ENCODE assay signal across 13 mouse cellular contexts in genomic region chr8:123000311-123000710, GRCm38 (mm10). TPM values are rescaled to one million over a fixed set of nuclear protein-coding genes. Genes with fewer than 3 reads are reported as not detected.
DNase-seq lines count a peak whose midpoint lies in the region; ATAC-seq and TF ChIP-seq lines count a peak whose summit lies in the region.
"Had no signal": no experiment of that assay in that cellular context is flagged by ENCODE, and none has a peak within 500 bp of the region (broad histone marks: within the 10 kb centered on the region; RNA-seq: fewer than 3 reads in every experiment).

No protein-coding gene starts in this region.

- H3K27ac ChIP-seq in forebrain, embryonic 13.5 days: peak overlapping the region; percentile 31; the same call in 1 of the 2 replicates
- H3K27ac ChIP-seq in forebrain, postnatal 0 days (ENCODE audit: low read depth, low read length): no peak overlapping the region
- 0 out of 2 replicates have a peak overlapping the region, but pooled peaks have one; percentile 15 for H3K27ac ChIP-seq in bone marrow macrophage, adult 2 months (ENCODE audit: insufficient read depth, low read depth, low read length)
- no peak overlapping the region for H3K27ac ChIP-seq in intestine, embryonic 15.5 days
- H3K27ac ChIP-seq: forebrain, embryonic 15.5 days; midbrain, embryonic 15.5 days; neural tube, embryonic 13.5 days had no signal

- H3K9me3 ChIP-seq in forebrain, embryonic 13.5 days (replicated peaks): no peaks in the 10 kb centered on the region
- no peaks in the 10 kb centered on the region for H3K9me3 ChIP-seq in forebrain, postnatal 0 days (ENCODE audit: low read length)
- no peaks in the 10 kb centered on the region for H3K9me3 ChIP-seq in intestine, embryonic 15.5 days
- H3K9me3 ChIP-seq: forebrain, embryonic 15.5 days; midbrain, embryonic 15.5 days; neural tube, embryonic 13.5 days had no signal

- peaks cover 17% of the 10 kb centered on the region for H3K4me1 ChIP-seq in forebrain, embryonic 13.5 days
- no peaks in the 10 kb centered on the region for H3K4me1 ChIP-seq in forebrain, postnatal 0 days (ENCODE audit: insufficient read depth)
- peaks cover 35% of the 10 kb centered on the region for H3K4me1 ChIP-seq in bone marrow macrophage, adult 2 months (ENCODE audit: control insufficient read depth, insufficient read depth, low read length)
- peaks cover 8% of the 10 kb centered on the region for H3K4me1 ChIP-seq in intestine, embryonic 15.5 days (replicated peaks)

- ATAC-seq in forebrain, embryonic 13.5 days: no peak
- no peak for ATAC-seq in forebrain, postnatal 0 days
- ATAC-seq in CD4-positive, CD25-positive, alpha-beta regulatory T cell, adult 4 months: peak; percentile 90
- ATAC-seq in megakaryocyte-erythroid progenitor cell, adult 5-6 weeks (replicated peaks; ENCODE audit: low FRiP score, low TSS enrichment, poor library complexity, severe bottlenecking): peak; percentile 39
- no peak for ATAC-seq in intestine, embryonic 15.5 days
- ATAC-seq: forebrain, embryonic 15.5 days; midbrain, embryonic 15.5 days had no signal

- intact Hi-C loops in left cerebral cortex, postnatal 25 days (cut with DNase I): no loop called here

- H3K36me3 ChIP-seq in forebrain, embryonic 13.5 days (ENCODE audit: poor library complexity, severe bottlenecking): no peaks in the 10 kb centered on the region
- no peaks in the 10 kb centered on the region for H3K36me3 ChIP-seq in forebrain, postnatal 0 days (ENCODE audit: insufficient read depth)
- H3K36me3 ChIP-seq in intestine, embryonic 15.5 days: no peaks in the 10 kb centered on the region
- H3K36me3 ChIP-seq: forebrain, embryonic 15.5 days; midbrain, embryonic 15.5 days; neural tube, embryonic 13.5 days had no signal

- no peak overlapping the region for H3K4me2 ChIP-seq in forebrain, embryonic 13.5 days
- no peak overlapping the region for H3K4me2 ChIP-seq in forebrain, postnatal 0 days (ENCODE audit: low read depth)
- no peak overlapping the region for H3K4me2 ChIP-seq in intestine, embryonic 15.5 days (replicated peaks)
- H3K4me2 ChIP-seq: forebrain, embryonic 15.5 days; midbrain, embryonic 15.5 days; neural tube, embryonic 13.5 days had no signal

- H3K27me3 ChIP-seq in forebrain, embryonic 13.5 days: no peaks in the 10 kb centered on the region
- no peaks in the 10 kb centered on the region for H3K27me3 ChIP-seq in forebrain, postnatal 0 days (ENCODE audit: insufficient read depth, low read length)
- no peaks in the 10 kb centered on the region for H3K27me3 ChIP-seq in intestine, embryonic 15.5 days (replicated peaks)
- H3K27me3 ChIP-seq: forebrain, embryonic 15.5 days; midbrain, embryonic 15.5 days; neural tube, embryonic 13.5 days had no signal

- WGBS in forebrain, embryonic 13.5 days: 93% methylated on average over 2 of the region's 2 CpGs
- WGBS in forebrain, postnatal 0 days: 71% methylated on average over 2 of the region's 2 CpGs
- WGBS in intestine, embryonic 15.5 days: 58% methylated on average over 2 of the region's 2 CpGs

- no peak for DNase-seq in forebrain, postnatal 0 days
- no peak for DNase-seq in left cerebral cortex, postnatal 25 days (ENCODE audit: low spot score in 2 of 2)
- no peak for DNase-seq in heart, postnatal 4 days
- DNase-seq: adrenal gland, postnatal 36 days; lung, postnatal 14 days had no signal

- no peak overlapping the region for H3K9ac ChIP-seq in forebrain, embryonic 13.5 days
- H3K9ac ChIP-seq in forebrain, postnatal 0 days: no peak overlapping the region
- no peak overlapping the region for H3K9ac ChIP-seq in intestine, embryonic 15.5 days
- H3K9ac ChIP-seq: forebrain, embryonic 15.5 days; midbrain, embryonic 15.5 days; neural tube, embryonic 13.5 days had no signal

- no peak overlapping the region for H3K4me3 ChIP-seq in forebrain, embryonic 13.5 days
- no peak overlapping the region for H3K4me3 ChIP-seq in forebrain, postnatal 0 days (ENCODE audit: low read depth, low read length)
- no peak overlapping the region for H3K4me3 ChIP-seq in bone marrow macrophage, adult 2 months (ENCODE audit: insufficient read depth, low read length)
- H3K4me3 ChIP-seq in intestine, embryonic 15.5 days (replicated peaks): no peak overlapping the region
- H3K4me3 ChIP-seq: forebrain, embryonic 15.5 days; midbrain, embryonic 15.5 days; neural tube, embryonic 13.5 days had no signal

- TF ChIP-seq POLR2A in bone marrow macrophage, adult 2 months (IDR thresholded peaks at IDR 0.05; ENCODE audit: borderline replicate concordance, low read depth, low read length): no peak

- no peak for TF ChIP-seq CTCF in forebrain, postnatal 0 days (IDR thresholded peaks at IDR 0.05; ENCODE audit: low read depth)
- TF ChIP-seq CTCF in bone marrow macrophage, adult 2 months (IDR thresholded peaks at IDR 0.05; ENCODE audit: low read depth, low read length): no peak

RNA-seq across cellular contexts. Expression of gene Ankrd11, which starts 41.8 kb away (rescaled TPM):
- polyA plus RNA-seq in forebrain, embryonic 13.5 days (2015; fragmentation: Nextera tagmentation; extraction: Ambion mirVana): 34.3 and 35.6 TPM in 2 replicates
- 88.7 and 103 TPM in 2 replicates for total RNA-seq in forebrain, postnatal 0 days (2014; rRNA removed)
- 69.4 and 73.5 TPM in 2 replicates for polyA plus RNA-seq in forebrain, postnatal 0 days (2015; fragmentation: Nextera tagmentation; extraction: Ambion mirVana)
- polyA plus RNA-seq in CD4-positive, CD25-positive, alpha-beta regulatory T cell, adult 4 months (2017; shearing (Covaris generic)): 10 to 100 TPM; 79.7 to 84.1 TPM
- 76.2 and 79.2 TPM in 2 replicates for polyA plus RNA-seq in bone marrow macrophage, adult 2 months (2012; ENCODE audit: insufficient read depth, insufficient read length, missing spikeins)
- 97.9 and 99.4 TPM in 2 replicates for total RNA-seq in megakaryocyte-erythroid progenitor cell, adult 5-6 weeks (2014; fragmentation: Nextera tagmentation)
- total RNA-seq in megakaryocyte-erythroid progenitor cell, adult 5-6 weeks (2017): 57.1 and 57.3 TPM in 2 replicates
- total RNA-seq in left cerebral cortex, postnatal 25 days (2021): 100 to 1,000 TPM; 147 to 152 TPM
- 50.9 and 53.9 TPM in 2 replicates for polyA plus RNA-seq in intestine, embryonic 15.5 days (2015; fragmentation: Nextera tagmentation; extraction: Ambion mirVana)
- total RNA-seq in heart, postnatal 4 days (2021): 10 to 100 TPM; 85.2 to 86.3 TPM

Comparison
In these comparisons a context has a peak if more than half of its experiments do, and no peak if none do; other contexts are left out.
1. H3K27ac ChIP-seq: peak in forebrain, embryonic 13.5 days (single experiment) and bone marrow macrophage, adult 2 months (single experiment); none in forebrain, postnatal 0 days (single experiment) and intestine, embryonic 15.5 days (single experiment).
2. ATAC-seq: peak in CD4-positive, CD25-positive, alpha-beta regulatory T cell, adult 4 months (single experiment) and megakaryocyte-erythroid progenitor cell, adult 5-6 weeks (single experiment); none in forebrain, embryonic 13.5 days (single experiment), forebrain, postnatal 0 days (single experiment) and intestine, embryonic 15.5 days (single experiment).